In the genomic region with DNA sequence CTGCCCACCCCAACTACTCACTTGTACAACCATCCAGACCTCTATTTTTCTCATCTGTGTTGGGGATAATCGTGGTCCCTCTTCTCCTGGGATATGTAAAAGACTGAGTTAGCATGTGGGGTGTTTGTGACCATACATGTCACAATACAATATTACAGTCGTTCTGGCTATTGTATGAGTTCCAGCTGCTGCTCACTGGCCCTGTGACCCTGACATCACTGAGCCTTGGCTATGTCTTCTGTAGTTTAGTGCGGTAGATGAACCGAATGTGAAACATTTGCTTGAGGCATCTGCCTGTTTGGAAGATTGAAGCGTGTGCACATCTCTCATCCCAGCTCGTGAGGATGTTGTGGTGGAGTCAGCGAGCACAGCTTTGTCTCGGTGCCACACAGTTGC, we compare ENCODE assay signal across 23 mouse cellular contexts.
DNase-seq lines count a peak whose midpoint lies in the region; ATAC-seq and TF ChIP-seq lines count a peak whose summit lies in the region.
"Had no signal": no experiment of that assay in that cellular context is flagged by ENCODE, and none has a peak within 500 bp of the region (broad histone marks: within the 10 kb centered on the region; RNA-seq: fewer than 3 reads in every experiment).

No protein-coding gene starts in this region.

- peak; percentile 45 for DNase-seq in kidney, postnatal 0 days (ENCODE audit: low spot score)
- DNase-seq in kidney, adult 9 months, result no peak
- no peak for DNase-seq in liver, embryonic 13.5 days
- DNase-seq in liver, result no peak
- DNase-seq: adrenal gland, postnatal 25 days; cerebellum, adult 8-10 months; cerebellum, postnatal 36 days; embryo, embryonic 11 days; gastrocnemius, adult 2 months; kidney, postnatal 36 days; lung, postnatal 14 days; right cerebral cortex, postnatal 4 days; thymus, adult 2 months; thymus, postnatal 4 days had no signal

- H3K36me3 ChIP-seq in kidney, postnatal 0 days (ENCODE audit: insufficient read depth, low read length), result no peaks in the 10 kb centered on the region
- H3K36me3 ChIP-seq in liver, embryonic 13.5 days, result no peaks in the 10 kb centered on the region
- H3K36me3 ChIP-seq in liver, embryonic 16.5 days (ENCODE audit: control insufficient read depth, insufficient read depth), result no peaks in the 10 kb centered on the region
- no peaks in the 10 kb centered on the region for H3K36me3 ChIP-seq in forebrain, embryonic 13.5 days (ENCODE audit: poor library complexity, severe bottlenecking)
- H3K36me3 ChIP-seq: embryonic facial prominence, embryonic 13.5 days; hindbrain, embryonic 12.5 days; midbrain, embryonic 13.5 days; neural tube, embryonic 12.5 days had no signal

- peak overlapping the region; percentile 62; the same call in 1 of the 2 replicates for H3K27ac ChIP-seq in kidney, postnatal 0 days
- H3K27ac ChIP-seq in liver, embryonic 13.5 days, result peak overlapping the region; percentile 96; the same call in 1 of the 2 replicates
- H3K27ac ChIP-seq in embryonic fibroblast, embryonic 13.5 days (ENCODE audit: insufficient read depth, low read length), result peak overlapping the region; percentile 83
- peak overlapping the region; percentile 64; the same call in 1 of the 2 replicates for H3K27ac ChIP-seq in liver, embryonic 16.5 days (ENCODE audit: low read length)
- H3K27ac ChIP-seq in forebrain, embryonic 13.5 days, result no peak overlapping the region
- H3K27ac ChIP-seq: embryonic facial prominence, embryonic 13.5 days; gastrocnemius, adult 2 months; hindbrain, embryonic 12.5 days; midbrain, embryonic 13.5 days; neural tube, embryonic 12.5 days had no signal

- peaks cover 5% of the 10 kb centered on the region for H3K4me1 ChIP-seq in kidney, postnatal 0 days (replicated peaks; ENCODE audit: insufficient read depth, low read length)
- peaks cover 53% of the 10 kb centered on the region for H3K4me1 ChIP-seq in liver, embryonic 13.5 days (replicated peaks)
- peaks cover 15% of the 10 kb centered on the region for H3K4me1 ChIP-seq in embryonic fibroblast, embryonic 13.5 days (ENCODE audit: control insufficient read depth, insufficient read depth, low read length)
- H3K4me1 ChIP-seq in liver, embryonic 16.5 days (ENCODE audit: control insufficient read depth, low read depth, low read length), result peaks cover 41% of the 10 kb centered on the region
- H3K4me1 ChIP-seq in forebrain, embryonic 13.5 days, result peaks cover 3% of the 10 kb centered on the region; the same call in 1 of the 2 replicates
- H3K4me1 ChIP-seq: neural tube, embryonic 12.5 days had no signal

- no peak for ATAC-seq in kidney, postnatal 0 days (replicated peaks; ENCODE audit: low FRiP score, low read depth)
- ATAC-seq in liver, embryonic 13.5 days (ENCODE audit: low read depth), result no peak
- no peak for ATAC-seq in liver, embryonic 16.5 days (ENCODE audit: low read depth)
- no peak for ATAC-seq in forebrain, embryonic 13.5 days
- ATAC-seq: CD4-positive, CD25-positive, alpha-beta regulatory T cell, adult 4 months; forebrain, embryonic 14.5 days; midbrain, embryonic 13.5 days had no signal

- no peak for TF ChIP-seq CTCF in kidney, postnatal 0 days (IDR thresholded peaks at IDR 0.05; ENCODE audit: low read depth)
- TF ChIP-seq CTCF in embryonic fibroblast, embryonic 13.5 days (IDR thresholded peaks at IDR 0.05; ENCODE audit: borderline replicate concordance, insufficient read depth, low read length), result no peak

- H3K9me3 ChIP-seq in kidney, postnatal 0 days (replicated peaks; ENCODE audit: low read length), result no peaks in the 10 kb centered on the region
- H3K9me3 ChIP-seq in liver, embryonic 13.5 days (replicated peaks), result no peaks in the 10 kb centered on the region
- no peaks in the 10 kb centered on the region for H3K9me3 ChIP-seq in liver, embryonic 16.5 days (replicated peaks; ENCODE audit: control insufficient read depth, low read length)
- no peaks in the 10 kb centered on the region for H3K9me3 ChIP-seq in forebrain, embryonic 13.5 days (replicated peaks)
- H3K9me3 ChIP-seq: embryonic facial prominence, embryonic 13.5 days; hindbrain, embryonic 12.5 days; midbrain, embryonic 13.5 days; neural tube, embryonic 12.5 days had no signal

- TF ChIP-seq POLR2A in embryonic fibroblast, embryonic 13.5 days (IDR thresholded peaks at IDR 0.05; ENCODE audit: low read depth, low read length), result no peak

- 75% methylated on average over 8 of the region's 8 CpGs for WGBS in kidney, postnatal 0 days
- WGBS in liver, embryonic 13.5 days (ENCODE audit: insufficient replicate concordance), result 83% methylated on average over 8 of the region's 8 CpGs
- 79% methylated on average over 8 of the region's 8 CpGs for WGBS in liver, embryonic 16.5 days (ENCODE audit: insufficient replicate concordance)
- WGBS in forebrain, embryonic 13.5 days, result 92% methylated on average over 8 of the region's 8 CpGs

- H3K9ac ChIP-seq in kidney, postnatal 0 days (ENCODE audit: low read depth, low read length), result no peak overlapping the region
- no peak overlapping the region for H3K9ac ChIP-seq in liver, embryonic 13.5 days
- no peak overlapping the region for H3K9ac ChIP-seq in liver, embryonic 16.5 days (ENCODE audit: low read depth, low read length)
- H3K9ac ChIP-seq in forebrain, embryonic 13.5 days, result no peak overlapping the region
- H3K9ac ChIP-seq: embryonic facial prominence, embryonic 13.5 days; hindbrain, embryonic 12.5 days; midbrain, embryonic 13.5 days; neural tube, embryonic 12.5 days had no signal

- no peak overlapping the region for H3K4me2 ChIP-seq in kidney, postnatal 0 days (ENCODE audit: low read length)
- no peak overlapping the region for H3K4me2 ChIP-seq in liver, embryonic 13.5 days
- H3K4me2 ChIP-seq in liver, embryonic 16.5 days (ENCODE audit: low read depth, low read length), result no peak overlapping the region
- H3K4me2 ChIP-seq in forebrain, embryonic 13.5 days, result no peak overlapping the region
- H3K4me2 ChIP-seq: embryonic facial prominence, embryonic 13.5 days; hindbrain, embryonic 12.5 days; midbrain, embryonic 13.5 days; neural tube, embryonic 12.5 days had no signal

- no peak overlapping the region for H3K4me3 ChIP-seq in kidney, postnatal 0 days (replicated peaks; ENCODE audit: low read depth, low read length)
- no peak overlapping the region for H3K4me3 ChIP-seq in liver, embryonic 13.5 days (replicated peaks)
- no peak overlapping the region for H3K4me3 ChIP-seq in embryonic fibroblast, embryonic 13.5 days (ENCODE audit: insufficient read depth, low read length)
- no peak overlapping the region for H3K4me3 ChIP-seq in liver, embryonic 16.5 days (ENCODE audit: low read depth, low read length)
- H3K4me3 ChIP-seq in forebrain, embryonic 13.5 days, result no peak overlapping the region
- H3K4me3 ChIP-seq: embryonic facial prominence, embryonic 13.5 days; gastrocnemius, adult 2 months; hindbrain, embryonic 12.5 days; midbrain, embryonic 13.5 days; neural tube, embryonic 12.5 days had no signal

- no peaks in the 10 kb centered on the region for H3K27me3 ChIP-seq in kidney, postnatal 0 days (ENCODE audit: insufficient read depth, low read length)
- H3K27me3 ChIP-seq in liver, embryonic 13.5 days, result no peaks in the 10 kb centered on the region
- H3K27me3 ChIP-seq in liver, embryonic 16.5 days (ENCODE audit: control insufficient read depth, insufficient read depth, low read depth, low read length), result no peaks in the 10 kb centered on the region
- H3K27me3 ChIP-seq in forebrain, embryonic 13.5 days, result no peaks in the 10 kb centered on the region
- H3K27me3 ChIP-seq: embryonic facial prominence, embryonic 13.5 days; hindbrain, embryonic 12.5 days; midbrain, embryonic 13.5 days; neural tube, embryonic 12.5 days had no signal
